Mouse (Mus musculus) lung, postnatal 36 days (tissue): ENCODE results near the gene Flg2.

Experiments used
- DNase-seq: peaks from one replicate; pipeline ENCODE4 v3.0.0; 2022; ENCODE audit warnings: mixed read lengths

The Flg2 gene

GRCm38 (mm10) chr3:93196978-93197377 lies at the start of gene Flg2:
Flg2 (plus strand) TSS chr3:93197278.
- DNase-seq: no peak

- no peak for DNase-seq
Observed at GRCm38 (mm10) chr3:93162502-93162901, 34.6 kb upstream of the Flg2 start.

- no peak for DNase-seq
Observed at GRCm38 (mm10) chr3:93162996-93163592, 34.0 kb upstream of the Flg2 start.

GRCm38 (mm10) chr3:93180856-93181255 lies 16.2 kb upstream of the Flg2 start:
- DNase-seq: no peak

- DNase-seq: no peak
Observed at GRCm38 (mm10) chr3:93201955-93202354, 4.9 kb downstream of the Flg2 start.

- DNase-seq: no peak
Observed at GRCm38 (mm10) chr3:93202499-93202898, 5.4 kb downstream of the Flg2 start.
